ENCODE assay signal across 14 mouse cellular contexts in the genomic region with DNA sequence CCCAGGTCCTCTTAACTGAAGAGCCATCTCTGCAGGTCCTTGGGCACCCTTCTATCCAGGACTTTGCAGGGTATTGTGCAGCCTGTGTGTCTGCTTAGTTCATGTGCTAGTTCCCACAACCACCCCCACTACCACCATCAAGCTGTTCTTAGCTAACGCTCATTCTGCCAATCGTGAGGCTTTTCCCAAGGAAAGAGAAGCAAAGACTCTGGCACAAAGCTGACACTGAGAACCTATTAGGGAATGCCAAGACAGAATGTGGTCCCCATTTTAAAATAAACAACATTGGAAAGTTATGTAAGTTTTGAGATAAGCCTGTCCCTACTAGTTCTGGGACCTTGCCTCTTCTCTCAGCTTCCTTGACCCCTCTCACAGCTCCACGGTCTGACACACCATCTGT. TPM values are rescaled to one million over a fixed set of nuclear protein-coding genes. Genes with fewer than 3 reads are reported as not detected.
DNase-seq lines count a peak whose midpoint lies in the region.
"Had no signal": no experiment of that assay in that cellular context is flagged by ENCODE, and none has a peak within 500 bp of the region (broad histone marks: within the 10 kb centered on the region; RNA-seq: fewer than 3 reads in every experiment).

No protein-coding gene starts in this region.

- peak; percentile 10 to 18 for DNase-seq in adrenal gland, postnatal 36 days
- no peak for DNase-seq in adrenal gland, postnatal 14 days
- peak; percentile 33 to 74 for DNase-seq in left cerebral cortex, postnatal 25 days (ENCODE audit: low spot score in 2 of 2)
- DNase-seq in left cerebral cortex, adult 11 months (ENCODE audit: low spot score) = no peak
- peak; percentile 46 to 53 for DNase-seq in right cerebral cortex, adult 2 months (ENCODE audit: low spot score in 2 of 2)
- no peak for DNase-seq in right cerebral cortex, postnatal 25 days
- DNase-seq in embryo, embryonic 11 days = no peak
- DNase-seq: cerebellum, adult 9-11 months; gastrocnemius, postnatal 36 days; kidney, postnatal 10 days; lung, adult 18-20 months; lung, postnatal 4 days; thymus, postnatal 25 days had no signal

- intact Hi-C loops in left cerebral cortex, postnatal 25 days (cut with DNase I) = no loop called here

RNA-seq across cellular contexts. Expression of gene Erv3, which starts 3.9 kb away (rescaled TPM):
- not detected for total RNA-seq in adrenal gland, postnatal 36 days (2021)
- total RNA-seq in adrenal gland, postnatal 14 days (2021) = not detected in 2 replicates
- total RNA-seq in left cerebral cortex, postnatal 25 days (2021) = under 1 TPM in 1 of 2 experiments, not detected in 1; 0.23 TPM
- total RNA-seq: gastrocnemius, postnatal 36 days; heart, postnatal 25 days had no signal

RNA-seq across cellular contexts. Expression of gene Prnp, which starts 46.3 kb away (rescaled TPM):
- 100 to 1,000 TPM in 1 of 2 experiments, 10 to 100 TPM in 1; 90.8 to 126 TPM for total RNA-seq in adrenal gland, postnatal 36 days (2021)
- 73.3 and 74.6 TPM in 2 replicates for total RNA-seq in adrenal gland, postnatal 14 days (2021)
- total RNA-seq in left cerebral cortex, postnatal 25 days (2021) = 100 to 1,000 TPM; 698 to 767 TPM

RNA-seq across cellular contexts. Expression of gene Prn, which starts 46.3 kb away (rescaled TPM):
- under 1 TPM in 1 of 2 experiments, not detected in 1; 0.13 TPM for total RNA-seq in adrenal gland, postnatal 36 days (2021)
- 0.79 and 1.1 TPM in 2 replicates for total RNA-seq in adrenal gland, postnatal 14 days (2021)
- under 1 TPM; 0.09 to 0.37 TPM for total RNA-seq in left cerebral cortex, postnatal 25 days (2021)

Comparison
In these comparisons a context has a peak if more than half of its experiments do, and no peak if none do; other contexts are left out.
1. DNase-seq: peak in adrenal gland, postnatal 36 days (2 of 2), left cerebral cortex, postnatal 25 days (2 of 2) and right cerebral cortex, adult 2 months (2 of 2); none in adrenal gland, postnatal 14 days (single experiment), left cerebral cortex, adult 11 months (single experiment), right cerebral cortex, postnatal 25 days (single experiment) and embryo, embryonic 11 days (single experiment).